Mouse (Mus musculus): ENCODE measurements around the gene Peli2.
"Not testable (repeated sequence)": the region's sequence is repeated elsewhere in the genome, so short reads cannot be mapped to it uniquely, and the experiment has no call there.

The Peli2 gene

GRCm38 (mm10) chr14:48120752-48121528, at the start of gene Peli2:
Peli2 (plus strand) TSS chr14:48120823.
- peak; percentile 59 for ATAC-seq (ENCODE audit: insufficient number of reproducible peaks, low FRiP score, low TSS enrichment)

- no peak for ATAC-seq (ENCODE audit: insufficient number of reproducible peaks, low FRiP score, low TSS enrichment)
Measured at GRCm38 (mm10) chr14:48072104-48072503, 48.5 kb upstream of the Peli2 start.

GRCm38 (mm10) chr14:48073247-48074161, 47.1 kb upstream of the Peli2 start:
- ATAC-seq (ENCODE audit: insufficient number of reproducible peaks, low FRiP score, low TSS enrichment): no peak

- ATAC-seq (ENCODE audit: insufficient number of reproducible peaks, low FRiP score, low TSS enrichment): not testable (repeated sequence)
Measured at GRCm38 (mm10) chr14:48079574-48079973, 41.0 kb upstream of the Peli2 start.

GRCm38 (mm10) chr14:48083836-48084812, 36.5 kb upstream of the Peli2 start:
- ATAC-seq (ENCODE audit: insufficient number of reproducible peaks, low FRiP score, low TSS enrichment): peak; percentile 66

- no peak for ATAC-seq (ENCODE audit: insufficient number of reproducible peaks, low FRiP score, low TSS enrichment)
Measured at GRCm38 (mm10) chr14:48086682-48087297, 33.8 kb upstream of the Peli2 start.

GRCm38 (mm10) chr14:48087298-48087830, 33.3 kb upstream of the Peli2 start:
- no peak for ATAC-seq (ENCODE audit: insufficient number of reproducible peaks, low FRiP score, low TSS enrichment)

- ATAC-seq (ENCODE audit: insufficient number of reproducible peaks, low FRiP score, low TSS enrichment): no peak
Measured at GRCm38 (mm10) chr14:48090465-48090864, 30.2 kb upstream of the Peli2 start.

GRCm38 (mm10) chr14:48091160-48091559, 29.5 kb upstream of the Peli2 start:
- no peak for ATAC-seq (ENCODE audit: insufficient number of reproducible peaks, low FRiP score, low TSS enrichment)

GRCm38 (mm10) chr14:48098253-48098652, 22.4 kb upstream of the Peli2 start:
- ATAC-seq (ENCODE audit: insufficient number of reproducible peaks, low FRiP score, low TSS enrichment): no peak

GRCm38 (mm10) chr14:48099354-48099753, 21.3 kb upstream of the Peli2 start:
- ATAC-seq (ENCODE audit: insufficient number of reproducible peaks, low FRiP score, low TSS enrichment): no peak

GRCm38 (mm10) chr14:48106453-48106852, 14.2 kb upstream of the Peli2 start:
- ATAC-seq (ENCODE audit: insufficient number of reproducible peaks, low FRiP score, low TSS enrichment): no peak

GRCm38 (mm10) chr14:48117986-48118385, 2.6 kb upstream of the Peli2 start:
- ATAC-seq (ENCODE audit: insufficient number of reproducible peaks, low FRiP score, low TSS enrichment): no peak

- ATAC-seq (ENCODE audit: insufficient number of reproducible peaks, low FRiP score, low TSS enrichment): 0 out of 2 replicates have a peak, but pooled peaks have one; percentile 20
Measured at GRCm38 (mm10) chr14:48119012-48119647, 1.5 kb upstream of the Peli2 start.

GRCm38 (mm10) chr14:48119648-48120270, 864 bp upstream of the Peli2 start:
- no peak for ATAC-seq (ENCODE audit: insufficient number of reproducible peaks, low FRiP score, low TSS enrichment)

- ATAC-seq (ENCODE audit: insufficient number of reproducible peaks, low FRiP score, low TSS enrichment): peak; percentile 38
Measured at GRCm38 (mm10) chr14:48120443-48120751, 226 bp upstream of the Peli2 start.

GRCm38 (mm10) chr14:48121529-48122517, 1.2 kb downstream of the Peli2 start:
- no peak for ATAC-seq (ENCODE audit: insufficient number of reproducible peaks, low FRiP score, low TSS enrichment)
